Mouse (Mus musculus): ENCODE data around the gene Dlg2.

Dlg2 gene

DNA sequence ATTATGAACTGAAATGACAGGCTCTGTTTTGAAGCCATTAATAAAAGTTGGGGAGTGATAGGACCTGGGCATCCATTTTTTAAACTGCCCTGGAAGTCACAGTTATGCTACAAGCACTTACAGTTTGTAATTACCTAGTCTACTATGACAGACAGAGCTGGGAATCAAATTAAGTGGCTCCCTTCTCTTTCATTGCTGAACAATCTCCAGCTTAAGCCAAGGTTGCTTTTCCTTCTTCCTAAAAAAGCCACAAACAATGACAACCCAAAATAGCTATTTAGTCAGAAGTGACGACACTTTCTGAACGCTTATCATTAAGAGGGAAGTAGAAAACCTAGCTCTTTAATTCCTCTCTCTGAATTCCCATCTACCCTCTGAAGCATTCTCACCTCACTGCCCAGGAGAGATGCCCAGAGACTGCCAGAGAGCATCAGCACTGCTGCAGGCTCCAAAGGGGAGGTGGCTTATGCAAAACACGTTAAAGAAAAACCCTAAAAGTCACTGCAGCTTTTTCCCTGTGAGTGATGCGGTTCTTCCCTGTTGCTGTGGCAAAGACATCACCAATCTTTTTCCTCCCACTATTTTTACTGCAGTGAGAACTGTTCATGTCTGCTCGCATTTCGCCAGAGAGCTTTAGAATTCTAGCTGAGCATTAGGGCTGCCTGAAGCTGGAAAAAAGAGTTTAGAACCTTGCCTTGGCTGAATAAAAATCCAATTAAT lies 612.9 kb downstream of the Dlg2 start:
- no peak for DNase-seq (ENCODE audit: extremely low read depth, low read depth)

DNA sequence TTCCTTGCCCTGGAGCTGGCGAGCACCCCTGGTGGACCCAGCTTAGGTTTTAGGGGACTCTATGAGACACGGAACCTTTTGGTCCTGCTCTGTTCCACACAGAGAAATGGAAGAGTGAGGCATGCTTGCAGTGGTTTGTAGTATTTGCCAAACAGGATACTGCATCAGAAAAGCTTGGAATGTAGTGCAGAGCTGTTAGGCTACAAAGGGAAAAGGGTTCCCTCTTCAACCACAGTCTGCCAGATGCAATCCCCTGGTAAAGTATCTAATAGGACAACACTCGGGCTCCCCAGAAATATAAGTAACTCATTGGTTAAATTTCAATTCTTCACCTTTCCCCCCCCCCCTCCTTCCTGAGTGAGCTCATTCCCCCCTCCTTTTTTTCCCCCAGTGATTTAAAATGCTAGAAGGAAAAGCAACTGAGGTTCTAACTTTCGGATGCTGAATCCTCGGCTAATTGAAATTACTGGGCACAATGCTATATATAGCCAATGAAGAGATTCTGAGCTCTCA lies 613.9 kb downstream of the Dlg2 start:
- DNase-seq (ENCODE audit: extremely low read depth, low read depth), result no peak

DNA sequence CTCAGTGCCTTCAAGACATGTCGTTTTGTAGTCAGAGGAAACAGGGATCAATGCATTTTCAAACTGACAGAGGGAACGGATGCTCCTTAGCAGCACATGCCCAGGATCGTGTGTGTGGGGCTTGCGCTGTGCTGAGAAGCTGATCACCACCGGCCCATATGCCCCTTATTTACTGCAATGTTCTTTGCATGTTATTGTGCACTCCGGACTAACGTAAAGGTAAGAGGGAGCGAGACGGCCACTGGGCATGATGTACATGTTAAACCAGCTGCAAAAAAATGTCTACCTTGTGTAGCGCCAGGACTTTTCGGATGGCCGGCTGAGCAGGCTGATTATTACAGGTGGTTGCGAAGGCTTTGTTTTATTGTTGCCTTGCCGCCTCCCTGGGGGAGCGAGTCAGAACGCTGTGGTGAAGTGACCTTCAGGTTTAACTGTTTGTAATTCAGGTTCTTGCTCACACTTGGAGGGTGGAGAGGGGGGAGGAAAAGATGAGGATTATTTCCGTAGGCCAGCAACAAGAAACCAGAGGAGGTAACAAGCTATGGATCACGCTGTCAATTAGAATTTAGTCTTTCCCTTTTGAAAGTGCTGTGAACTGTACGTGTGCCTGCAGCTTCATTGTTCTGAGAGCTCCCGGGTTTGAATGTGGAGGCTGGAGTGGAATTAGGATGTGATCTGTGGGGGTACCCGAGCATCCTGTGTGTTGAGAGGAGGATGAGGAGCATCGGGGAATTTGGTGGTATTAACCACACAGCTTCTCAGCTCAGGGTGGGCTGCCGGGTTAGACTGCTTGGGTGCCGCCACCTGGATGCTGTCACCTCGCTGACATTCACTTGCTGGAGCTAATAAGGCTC lies 614.6 kb downstream of the Dlg2 start:
- DNase-seq (ENCODE audit: extremely low read depth, low read depth), result no peak

DNA sequence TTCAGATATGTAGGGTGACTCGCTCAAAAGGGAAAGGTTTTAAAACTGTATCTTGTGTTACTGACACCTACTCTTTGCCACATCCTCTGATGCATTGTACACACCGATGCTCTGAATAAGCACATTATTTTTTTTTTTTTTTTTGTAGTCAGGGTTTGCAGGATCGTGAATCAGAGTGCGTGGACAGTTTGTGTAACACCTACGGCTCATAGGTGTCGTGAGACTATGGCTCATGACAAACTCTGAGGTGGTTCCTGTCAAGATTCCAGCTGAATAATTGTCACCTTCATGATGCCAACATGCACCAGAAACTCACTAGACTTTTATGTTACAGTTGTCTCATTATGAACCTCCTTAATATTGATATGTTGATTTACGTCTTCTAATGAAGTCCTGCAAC lies 620.0 kb downstream of the Dlg2 start:
- DNase-seq (ENCODE audit: extremely low read depth, low read depth), result no peak

DNA sequence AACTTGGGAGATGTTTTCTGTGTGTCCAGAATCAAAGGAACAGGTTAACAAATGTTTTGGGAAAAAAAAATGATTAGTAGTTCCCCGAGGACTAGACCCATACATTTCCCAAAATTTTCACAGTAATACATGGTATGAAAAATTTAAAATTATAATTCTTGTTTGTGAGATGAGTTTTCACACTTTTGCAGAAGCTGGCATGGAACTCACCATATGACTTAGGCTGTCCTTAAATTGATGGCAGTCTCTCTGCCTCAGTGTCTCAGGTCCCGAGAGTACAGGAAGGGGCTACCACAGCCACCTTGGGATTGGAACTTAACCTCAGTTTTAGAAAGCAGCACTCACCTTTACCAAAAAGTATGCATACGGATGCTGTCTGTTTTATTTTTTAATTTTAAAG lies 622.0 kb downstream of the Dlg2 start:
- no peak for DNase-seq (ENCODE audit: extremely low read depth, low read depth)

DNA sequence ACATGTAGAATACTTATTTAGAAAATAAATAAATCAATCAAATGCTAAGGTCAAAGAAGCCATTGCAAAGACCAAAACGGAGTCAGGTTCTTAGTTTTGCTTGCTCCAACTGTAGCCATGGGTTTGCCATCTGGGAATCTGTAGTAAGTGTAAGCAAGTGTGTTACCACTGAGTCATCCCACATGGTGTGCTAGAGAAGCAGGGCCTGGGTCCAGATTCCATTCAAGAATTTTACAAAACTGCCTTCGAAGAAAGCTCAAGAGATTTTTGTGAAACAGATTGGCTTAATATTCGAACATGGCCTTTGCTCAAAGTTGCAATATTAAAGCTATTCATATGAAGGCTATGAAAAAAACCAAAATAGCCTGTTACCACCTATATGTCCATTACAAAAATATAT lies 633.1 kb downstream of the Dlg2 start:
- DNase-seq (ENCODE audit: extremely low read depth, low read depth), result no peak

DNA sequence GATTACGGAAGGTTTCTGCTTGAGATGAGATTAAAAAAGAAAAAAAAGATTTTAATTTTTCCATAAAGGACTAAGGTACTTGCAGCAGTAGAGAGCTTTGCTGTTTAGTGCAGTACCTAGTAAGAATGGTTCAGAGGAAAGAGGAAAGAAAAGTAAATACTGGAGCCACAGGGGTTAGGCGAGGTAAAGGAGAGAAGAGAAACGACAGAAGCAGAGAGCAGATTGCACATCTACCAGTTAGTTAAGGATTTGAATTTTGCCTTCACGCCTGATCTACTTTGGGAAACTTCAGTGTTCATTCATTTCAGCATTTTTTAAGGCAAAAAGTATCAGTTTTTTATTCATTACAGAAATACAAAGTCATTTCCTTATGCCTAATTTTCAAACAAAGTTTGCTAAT lies 655.7 kb downstream of the Dlg2 start:
- no peak for DNase-seq (ENCODE audit: extremely low read depth, low read depth)

DNA sequence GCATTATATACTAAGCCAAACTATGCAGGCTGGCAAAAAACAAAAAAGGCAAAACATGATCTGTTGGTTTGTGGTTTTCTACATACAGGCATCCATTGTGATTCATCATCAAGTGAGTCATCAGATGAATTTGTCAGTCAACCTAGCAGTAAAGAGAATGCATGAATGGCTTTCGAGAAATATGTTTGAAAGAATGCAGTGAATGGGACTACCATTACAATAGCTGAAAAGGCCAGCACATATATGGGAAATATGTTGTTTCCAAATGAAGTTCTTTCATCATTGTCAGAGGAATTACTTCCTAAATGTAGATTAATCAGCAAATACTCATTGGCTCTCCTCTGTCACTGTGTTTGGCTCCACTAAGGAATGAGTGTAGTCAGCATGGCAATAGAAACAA lies 677.6 kb downstream of the Dlg2 start:
- no peak for DNase-seq (ENCODE audit: extremely low read depth, low read depth)

DNA sequence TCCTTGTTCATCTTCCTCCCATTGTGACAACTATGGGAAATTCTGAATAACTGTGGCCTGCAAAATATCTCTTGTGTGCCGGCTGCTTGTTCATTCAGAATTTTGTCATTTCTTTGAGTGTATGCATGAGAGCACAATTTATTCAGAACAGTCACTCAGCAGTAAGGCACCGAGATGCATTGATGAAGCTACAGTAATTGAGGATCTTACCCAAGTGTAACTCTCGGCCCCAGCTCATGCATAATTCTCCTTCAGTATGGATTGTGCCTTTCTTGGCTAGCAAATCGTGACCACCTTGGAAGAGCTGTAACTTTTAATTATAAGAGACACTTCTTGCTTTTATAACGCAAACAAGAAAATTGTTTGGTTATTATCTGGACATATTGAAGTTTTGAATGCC lies 682.7 kb downstream of the Dlg2 start:
- DNase-seq (ENCODE audit: extremely low read depth, low read depth), result no peak

DNA sequence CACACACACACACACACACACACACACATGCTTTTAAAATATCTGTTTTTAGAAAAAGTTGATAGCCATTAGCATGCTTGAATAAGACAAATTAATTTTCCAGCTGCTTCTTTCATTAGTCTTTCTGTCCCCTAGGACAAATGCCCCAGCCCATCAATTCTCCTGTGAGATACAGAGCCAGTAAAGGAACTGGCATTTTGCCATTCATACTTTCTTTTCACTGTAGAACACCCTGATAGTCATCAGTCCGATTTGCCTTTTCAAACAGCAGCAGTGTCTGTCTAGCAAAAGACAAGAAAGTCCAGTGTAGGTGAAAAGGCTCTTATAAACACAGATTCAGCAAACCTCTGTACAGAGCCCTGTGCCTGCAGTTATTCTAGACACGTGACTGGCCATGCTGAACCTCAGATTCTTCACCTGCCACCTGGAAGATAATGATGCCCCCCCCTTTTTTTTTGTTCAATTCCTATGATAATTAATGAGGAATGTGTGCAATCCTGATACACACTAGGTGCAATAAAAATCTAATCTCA lies 685.2 kb downstream of the Dlg2 start:
- no peak for DNase-seq (ENCODE audit: extremely low read depth, low read depth)

DNA sequence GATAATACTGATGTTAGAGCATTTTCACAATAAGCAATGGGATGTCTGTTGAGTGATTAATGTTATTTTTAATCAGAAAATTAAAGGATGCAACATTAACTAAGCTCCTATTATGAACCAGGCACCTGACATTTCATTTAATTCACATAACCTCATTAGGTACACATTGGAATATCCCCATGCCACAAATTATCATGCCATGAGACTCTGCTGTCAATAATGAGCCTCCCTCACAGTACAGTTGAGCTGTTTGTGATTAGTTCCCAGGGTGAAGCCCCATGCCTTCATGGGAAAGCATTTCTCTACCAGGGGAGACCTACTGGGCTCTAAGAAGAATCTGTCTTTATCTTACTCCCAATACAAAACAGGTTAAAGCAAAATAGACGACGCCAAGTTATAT lies 697.1 kb downstream of the Dlg2 start:
- no peak for DNase-seq (ENCODE audit: extremely low read depth, low read depth)

DNA sequence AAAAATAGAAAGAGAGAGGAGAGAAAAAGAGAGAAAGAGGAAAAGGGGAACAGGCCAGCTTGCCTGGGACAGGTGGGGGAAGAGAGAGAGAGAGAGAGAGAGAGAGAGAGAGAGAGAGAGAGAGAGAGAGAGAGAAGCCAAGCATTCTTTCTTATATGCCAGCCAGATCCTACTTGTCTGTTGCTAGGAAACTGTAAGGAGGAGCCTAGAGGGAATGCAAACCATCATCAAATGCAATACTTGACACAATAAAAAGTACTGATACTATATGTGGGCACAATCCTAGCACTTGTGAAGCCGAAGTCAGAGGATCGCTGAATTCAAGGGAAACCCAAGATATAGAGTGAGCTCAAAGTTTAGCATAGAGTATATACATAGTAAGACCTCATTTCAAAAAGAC lies 711.7 kb downstream of the Dlg2 start:
- DNase-seq (ENCODE audit: extremely low read depth, low read depth), result no peak

DNA sequence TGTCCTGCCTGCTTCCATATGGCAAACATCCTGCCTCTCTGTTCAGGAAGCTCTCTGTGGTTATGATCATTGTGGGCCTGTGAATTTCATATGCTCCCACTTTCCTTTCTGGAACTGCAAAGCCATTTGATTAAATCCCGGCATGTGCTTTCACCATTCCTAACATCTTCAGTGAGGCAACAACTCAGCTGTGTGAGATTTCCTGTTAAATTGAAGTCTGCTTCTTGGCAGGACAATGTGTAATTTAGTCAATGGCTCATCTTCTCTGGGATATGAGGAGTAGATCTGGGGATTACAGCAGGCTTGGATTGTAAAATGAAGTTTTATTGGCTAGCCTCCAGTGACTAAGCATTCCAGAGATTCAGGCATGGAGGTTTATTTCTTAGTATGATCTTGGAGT lies 722.9 kb downstream of the Dlg2 start:
- DNase-seq (ENCODE audit: extremely low read depth, low read depth), result no peak

DNA sequence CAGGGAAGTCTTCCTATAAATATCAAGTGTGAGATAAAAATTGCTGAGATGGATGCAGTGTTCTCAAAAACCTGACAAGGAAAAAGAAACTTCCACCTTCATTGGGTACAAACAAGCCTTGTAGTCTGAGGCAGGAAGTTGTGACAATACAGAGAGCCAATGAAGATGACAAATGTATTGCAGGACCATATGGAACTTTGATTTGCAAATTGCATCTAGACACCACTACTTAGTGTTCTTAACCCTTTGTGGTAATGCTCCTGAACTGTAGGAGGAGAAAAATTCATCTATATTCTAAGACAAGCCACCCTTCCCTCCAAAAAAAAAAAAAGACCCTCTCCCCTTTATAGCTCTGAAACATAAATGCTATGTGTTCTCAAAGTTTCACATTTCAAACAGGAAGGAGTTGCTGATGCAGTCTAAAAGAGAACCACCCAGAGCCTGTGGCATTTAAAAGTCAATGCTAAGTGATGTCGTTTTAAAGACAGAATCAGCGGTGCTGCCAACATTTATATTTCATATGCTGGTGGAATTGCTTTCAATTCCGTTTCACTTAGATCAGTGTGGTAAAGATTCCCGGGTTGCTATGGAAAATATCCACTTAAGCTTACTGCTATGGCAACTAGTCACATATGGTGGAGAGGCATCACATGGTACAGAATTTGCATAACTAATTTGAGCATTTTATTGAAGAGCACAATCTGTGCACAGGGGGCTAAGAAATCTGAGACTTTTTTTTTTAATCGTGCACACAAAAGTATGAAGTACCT lies 731.8 kb downstream of the Dlg2 start:
- DNase-seq (ENCODE audit: extremely low read depth, low read depth), result no peak

DNA sequence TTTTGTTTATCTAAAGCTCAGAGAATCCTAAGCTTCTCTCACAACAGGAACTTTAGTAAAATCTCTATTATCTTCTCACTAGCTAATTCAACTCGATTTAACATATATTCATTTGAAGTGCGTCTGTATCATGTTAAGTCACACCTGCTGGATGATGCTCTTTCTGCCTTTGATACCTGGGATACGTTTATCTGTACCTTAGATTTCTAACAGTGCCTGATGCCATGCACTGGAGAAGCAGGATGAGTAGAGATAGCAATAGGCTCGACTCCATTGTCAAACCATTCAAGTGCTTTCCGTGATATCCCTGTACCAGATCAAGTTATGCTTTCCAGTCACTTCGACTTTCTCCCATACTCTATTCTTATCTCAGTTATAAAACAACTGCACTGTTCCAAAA lies 732.5 kb downstream of the Dlg2 start:
- DNase-seq (ENCODE audit: extremely low read depth, low read depth), result no peak

DNA sequence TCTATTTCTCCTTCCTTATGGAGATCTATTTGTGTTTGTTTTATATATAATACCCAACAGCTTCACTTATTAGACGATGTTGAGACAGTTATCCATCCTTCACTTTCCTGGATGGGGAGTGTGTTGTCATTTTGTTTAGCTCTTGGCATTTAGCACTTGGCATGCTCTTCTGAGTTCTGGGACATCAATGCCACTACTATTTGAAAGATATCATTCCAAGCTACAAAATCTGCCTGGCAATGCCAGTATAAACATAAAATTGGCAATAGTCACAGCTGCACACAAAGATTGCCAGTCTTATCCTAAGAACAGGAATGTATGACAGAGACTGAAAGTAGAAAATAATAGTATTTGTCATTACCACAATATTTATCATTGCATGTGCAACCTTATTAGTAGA lies 735.8 kb downstream of the Dlg2 start:
- no peak for DNase-seq (ENCODE audit: extremely low read depth, low read depth)

DNA sequence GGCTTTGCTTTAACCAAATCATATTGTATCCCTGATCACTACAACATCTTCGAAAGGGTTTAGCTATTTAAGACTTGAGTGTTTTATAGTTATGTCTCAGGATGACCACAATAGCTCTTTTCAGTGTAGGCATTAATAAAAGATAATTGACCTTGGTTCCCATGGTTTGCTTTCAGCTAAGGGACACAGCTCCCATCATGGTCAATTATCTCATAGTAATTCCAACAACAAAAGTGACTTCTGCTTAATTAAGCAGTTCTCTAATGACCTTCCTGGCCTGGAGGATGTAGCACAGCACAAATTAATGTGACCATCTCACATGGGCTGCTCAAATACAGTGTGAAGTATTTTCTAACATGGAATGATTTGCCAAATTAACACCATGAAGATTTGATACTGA lies 738.4 kb downstream of the Dlg2 start:
- DNase-seq (ENCODE audit: extremely low read depth, low read depth), result no peak

DNA sequence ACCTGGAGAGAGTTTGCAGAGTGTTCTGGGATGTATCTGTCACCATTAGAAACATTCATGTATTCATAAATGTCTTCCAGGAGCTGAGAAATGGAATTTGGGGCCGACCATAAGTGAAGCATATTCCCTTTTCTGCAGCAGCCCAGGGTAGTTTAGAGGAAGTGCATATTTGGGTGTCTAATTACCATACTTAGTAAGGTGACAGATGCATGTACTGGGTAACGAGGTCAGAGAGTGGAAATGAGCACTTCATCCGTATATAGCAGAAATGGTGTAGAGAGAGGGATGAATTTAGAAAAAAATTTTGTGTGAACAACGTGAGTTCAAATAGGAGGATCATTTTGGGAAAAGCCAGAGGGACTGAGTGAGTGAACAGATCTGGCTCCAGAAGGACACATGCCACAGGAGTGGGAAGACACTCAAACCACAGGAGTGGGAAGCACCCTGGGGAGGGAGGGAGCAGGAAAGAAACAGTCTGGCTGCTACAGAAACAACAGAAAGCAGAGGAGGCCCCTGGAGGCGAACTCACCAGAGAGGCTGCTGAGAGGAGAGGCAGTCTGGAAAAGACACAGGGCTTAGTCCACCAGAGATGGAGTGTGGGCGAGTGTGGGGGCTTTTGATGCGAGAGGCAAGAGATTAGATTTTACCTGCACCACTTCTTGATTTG lies 742.0 kb downstream of the Dlg2 start:
- no peak for DNase-seq (ENCODE audit: extremely low read depth, low read depth)

DNA sequence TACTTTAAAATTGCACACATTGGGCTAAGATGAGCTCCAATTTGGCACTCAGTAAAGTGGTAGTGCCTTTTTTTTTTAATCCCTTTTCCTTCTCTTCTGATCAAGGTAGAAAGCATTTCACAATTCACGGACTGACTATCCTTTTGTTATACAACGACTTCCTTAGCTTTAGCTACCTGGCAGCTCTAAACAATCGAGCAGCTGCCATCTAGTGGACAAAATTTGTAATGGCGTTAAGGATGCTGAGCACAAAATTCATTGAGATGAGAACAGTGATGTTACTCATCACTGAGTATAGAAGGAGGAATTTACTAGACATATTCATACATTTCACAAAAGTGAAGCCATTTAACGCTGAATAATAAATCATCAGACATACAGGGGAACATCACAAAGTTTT lies 750.0 kb downstream of the Dlg2 start:
- peak; percentile 11 for DNase-seq (ENCODE audit: extremely low read depth, low read depth)

DNA sequence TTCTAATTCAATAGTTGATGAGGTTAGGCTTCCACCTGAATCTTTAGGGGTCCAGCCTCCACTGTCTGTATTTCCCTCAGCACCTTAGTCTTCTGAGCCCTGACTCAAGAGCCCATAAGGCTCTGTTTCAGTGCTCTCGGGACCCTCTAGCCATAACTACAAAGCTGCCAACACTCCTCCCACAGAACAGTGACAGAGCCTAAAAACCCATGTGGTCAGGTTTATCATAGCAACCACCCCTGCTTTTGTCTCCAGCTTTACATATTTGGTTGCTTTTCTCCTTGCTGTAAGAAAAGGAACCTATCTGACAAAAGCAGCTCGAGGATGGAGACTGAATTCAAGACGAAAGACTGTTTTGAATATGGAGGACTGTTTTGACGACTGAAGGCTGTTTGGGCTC lies 765.2 kb downstream of the Dlg2 start:
- no peak for DNase-seq (ENCODE audit: extremely low read depth, low read depth)

DNA sequence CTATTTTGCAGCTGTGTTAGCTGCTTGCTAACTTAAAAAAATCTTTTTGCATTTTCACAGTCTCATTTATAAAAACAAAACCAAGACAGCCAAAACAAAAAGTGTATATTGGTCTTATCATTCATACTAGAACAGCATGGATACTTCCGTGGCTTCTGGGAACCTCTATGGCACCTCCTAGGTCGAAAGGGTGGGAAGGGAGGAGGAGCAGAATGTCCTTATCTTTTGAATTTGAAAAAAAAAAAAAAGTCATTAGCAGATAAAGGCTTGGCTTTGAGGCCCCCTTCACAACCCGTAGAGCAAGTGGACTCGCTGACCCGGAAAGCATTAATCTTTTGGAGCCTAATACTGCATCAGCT lies 785.2 kb downstream of the Dlg2 start:
- no peak for DNase-seq (ENCODE audit: extremely low read depth, low read depth)
